Mouse (Mus musculus) G1E (cell line): ENCODE data around the gene Sfxn1.

Experiments used
- CTCF ChIP-seq: IDR thresholded peaks from 2 replicates; pipeline ENCODE4 v1.5.1; 2012; ENCODE audit warnings: low read depth, low read length, inconsistent platforms, mixed read lengths
- GATA1 ChIP-seq: IDR thresholded peaks from 2 replicates; pipeline ENCODE4 v1.6.1; 2012; ENCODE audit warnings: borderline replicate concordance, low read length, inconsistent platforms, mixed read lengths
- GATA2 ChIP-seq: IDR thresholded peaks from 2 replicates; pipeline ENCODE4 v1.6.1; 2012; ENCODE audit warnings: low read depth, low read length, inconsistent platforms, borderline replicate concordance
- POLR2AphosphoS5 ChIP-seq: IDR thresholded peaks from 2 replicates; pipeline ENCODE4 v1.6.1; 2012; ENCODE audit warnings: low read depth, low read length, inconsistent platforms; ENCODE audit not compliant: insufficient replicate concordance
- TAL1 ChIP-seq: conservative IDR thresholded peaks from 2 replicates; pipeline ENCODE4 v1.6.1; 2012; ENCODE audit warnings: low read depth, low read length, inconsistent platforms, mixed read lengths

- no peak for TF ChIP-seq CTCF
- TF ChIP-seq POLR2AphosphoS5, result no peak
- no peak for TF ChIP-seq GATA2
- no peak for TF ChIP-seq GATA1
- TF ChIP-seq TAL1, result no peak
Observed at GRCm38 (mm10) chr13:54103866-54104265, 32.2 kb downstream of the Sfxn1 start.
